16 mouse cellular contexts compared by ENCODE assay signal in genomic region chr7:125488706-125489105, GRCm38 (mm10). TPM values are rescaled to one million over a fixed set of nuclear protein-coding genes. Genes with fewer than 3 reads are reported as not detected.
DNase-seq lines count a peak whose midpoint lies in the region; ATAC-seq and TF ChIP-seq lines count a peak whose summit lies in the region.
"Had no signal": no experiment of that assay in that cellular context is flagged by ENCODE, and none has a peak within 500 bp of the region (broad histone marks: within the 10 kb centered on the region; RNA-seq: fewer than 3 reads in every experiment).

No protein-coding gene starts in this region.

- peak overlapping the region; percentile 37; the same call in 1 of the 2 replicates for H3K9ac ChIP-seq in forebrain, embryonic 13.5 days
- H3K9ac ChIP-seq in liver, embryonic 14.5 days (replicated peaks), result no peak overlapping the region
- H3K9ac ChIP-seq in liver, embryonic 15.5 days, result no peak overlapping the region
- H3K9ac ChIP-seq: hindbrain, embryonic 15.5 days; kidney, embryonic 15.5 days; midbrain, embryonic 15.5 days had no signal

- no peak overlapping the region for H3K4me2 ChIP-seq in forebrain, embryonic 13.5 days
- H3K4me2 ChIP-seq in liver, embryonic 14.5 days (ENCODE audit: low read depth), result peak overlapping the region; percentile 52
- peak overlapping the region; percentile 2; the same call in 1 of the 2 replicates for H3K4me2 ChIP-seq in liver, embryonic 15.5 days
- H3K4me2 ChIP-seq: hindbrain, embryonic 15.5 days; kidney, embryonic 15.5 days; midbrain, embryonic 15.5 days had no signal

- peaks cover 28% of the 10 kb centered on the region for H3K36me3 ChIP-seq in forebrain, embryonic 13.5 days (ENCODE audit: poor library complexity, severe bottlenecking)
- H3K36me3 ChIP-seq in forebrain, embryonic 10.5 days (replicated peaks), result peaks cover 28% of the 10 kb centered on the region
- H3K36me3 ChIP-seq in liver, embryonic 14.5 days (replicated peaks; ENCODE audit: control insufficient read depth, insufficient read depth, low read depth), result peaks cover 6% of the 10 kb centered on the region
- peaks cover 29% of the 10 kb centered on the region for H3K36me3 ChIP-seq in liver, embryonic 15.5 days (replicated peaks)
- H3K36me3 ChIP-seq: midbrain, embryonic 15.5 days had no signal

- DNase-seq in forebrain, embryonic 10.5 days (ENCODE audit: extremely low spot score, low spot score), result no peak
- no peak for DNase-seq in liver, embryonic 14.5 days (ENCODE audit: low read depth in 3 of 3, low spot score in 3 of 3)
- DNase-seq in liver, result no peak
- DNase-seq in CD4-positive helper T cell, adult 2 months (ENCODE audit: low read depth, low spot score), result peak; percentile 91
- DNase-seq in adrenal gland, adult 2 months, result no peak
- DNase-seq in layer of hippocampus, postnatal 10 days (ENCODE audit: low spot score in 2 of 2), result no peak
- DNase-seq: cerebellum, adult 11-12 months; gastrocnemius, postnatal 10 days had no signal

- no peak for TF ChIP-seq EP300 in liver, embryonic 14.5 days (IDR thresholded peaks at IDR 0.05; ENCODE audit: low read depth)

- no peaks in the 10 kb centered on the region for H3K27me3 ChIP-seq in forebrain, embryonic 13.5 days
- H3K27me3 ChIP-seq in forebrain, embryonic 10.5 days (ENCODE audit: poor library complexity, severe bottlenecking), result no peaks in the 10 kb centered on the region
- H3K27me3 ChIP-seq in liver, embryonic 14.5 days (ENCODE audit: control insufficient read depth, insufficient read depth, low read length), result no peaks in the 10 kb centered on the region
- H3K27me3 ChIP-seq in liver, embryonic 15.5 days, result no peaks in the 10 kb centered on the region
- H3K27me3 ChIP-seq: hindbrain, embryonic 15.5 days; kidney, embryonic 15.5 days; midbrain, embryonic 15.5 days had no signal

- TF ChIP-seq CTCF in liver, embryonic 14.5 days (IDR thresholded peaks at IDR 0.05; ENCODE audit: low read depth), result no peak

- no peak for ATAC-seq in forebrain, embryonic 13.5 days
- ATAC-seq in liver, embryonic 14.5 days (ENCODE audit: insufficient read depth), result no peak
- no peak for ATAC-seq in liver, embryonic 15.5 days (ENCODE audit: insufficient read depth)
- ATAC-seq: midbrain, embryonic 15.5 days had no signal

- 82% methylated on average over 6 of the region's 6 CpGs for WGBS in forebrain, embryonic 13.5 days
- 87% methylated on average over 6 of the region's 6 CpGs for WGBS in forebrain, embryonic 10.5 days
- 65% methylated on average over 6 of the region's 6 CpGs for WGBS in liver, embryonic 14.5 days (ENCODE audit: insufficient replicate concordance)
- 76% methylated on average over 6 of the region's 6 CpGs for WGBS in liver, embryonic 15.5 days (ENCODE audit: insufficient replicate concordance)

- H3K4me3 ChIP-seq in forebrain, embryonic 13.5 days, result no peak overlapping the region
- no peak overlapping the region for H3K4me3 ChIP-seq in forebrain, embryonic 10.5 days
- no peak overlapping the region for H3K4me3 ChIP-seq in liver, embryonic 14.5 days (ENCODE audit: insufficient read depth in 1 of 2, low read depth in 2 of 2, low read length in 2 of 2)
- no peak overlapping the region for H3K4me3 ChIP-seq in liver, embryonic 15.5 days (replicated peaks)
- H3K4me3 ChIP-seq: heart, embryonic 10.5 days; hindbrain, embryonic 15.5 days; kidney, embryonic 15.5 days; layer of hippocampus, adult 2 months; midbrain, embryonic 15.5 days had no signal

- no peak overlapping the region for H3K27ac ChIP-seq in forebrain, embryonic 13.5 days
- no peak overlapping the region for H3K27ac ChIP-seq in forebrain, embryonic 10.5 days
- peak overlapping the region; percentile 31; the same call in 1 of the 2 replicates for H3K27ac ChIP-seq in liver, embryonic 14.5 days
- H3K27ac ChIP-seq in liver, embryonic 15.5 days (replicated peaks), result peak overlapping the region; percentile 21; the same call in 1 of the 2 replicates
- H3K27ac ChIP-seq: kidney, embryonic 15.5 days; layer of hippocampus, adult 2 months; macrophage; midbrain, embryonic 15.5 days had no signal

- H3K9me3 ChIP-seq in forebrain, embryonic 13.5 days (replicated peaks), result no peaks in the 10 kb centered on the region
- no peaks in the 10 kb centered on the region for H3K9me3 ChIP-seq in forebrain, embryonic 10.5 days
- no peaks in the 10 kb centered on the region for H3K9me3 ChIP-seq in liver, embryonic 14.5 days (ENCODE audit: control insufficient read depth, low read length)
- H3K9me3 ChIP-seq in liver, embryonic 15.5 days (replicated peaks), result no peaks in the 10 kb centered on the region
- H3K9me3 ChIP-seq: heart, embryonic 10.5 days; hindbrain, embryonic 15.5 days; kidney, embryonic 15.5 days; midbrain, embryonic 15.5 days had no signal

- peaks cover 19% of the 10 kb centered on the region for H3K4me1 ChIP-seq in forebrain, embryonic 13.5 days
- peaks cover 32% of the 10 kb centered on the region for H3K4me1 ChIP-seq in forebrain, embryonic 10.5 days
- H3K4me1 ChIP-seq in liver, embryonic 14.5 days (replicated peaks; ENCODE audit: control insufficient read depth in 2 of 2, insufficient read depth in 2 of 2, low read length in 1 of 2), result peaks cover 43 to 64% of the 10 kb centered on the region in 2 experiments
- H3K4me1 ChIP-seq in liver, embryonic 15.5 days (replicated peaks), result peaks cover 81% of the 10 kb centered on the region

RNA-seq across cellular contexts. Expression of gene Nsmce1, which starts 2.7 kb away (rescaled TPM):
- 137 TPM in 2 replicates for polyA plus RNA-seq in forebrain, embryonic 13.5 days (2015; fragmentation: Nextera tagmentation; extraction: Ambion mirVana)
- 123 TPM in 2 replicates for polyA plus RNA-seq in forebrain, embryonic 10.5 days (2016; fragmentation: Nextera tagmentation; extraction: Ambion mirVana)
- 27.5 and 42.3 TPM in 2 replicates for polyA plus RNA-seq in liver, embryonic 14.5 days (2012; rRNA removed)
- 90.1 and 92.5 TPM in 2 replicates for polyA plus RNA-seq in liver, embryonic 14.5 days (2014; fragmentation: Nextera tagmentation; extraction: Ambion mirVana)
- 73.8 and 75.2 TPM in 2 replicates for polyA plus RNA-seq in liver, embryonic 15.5 days (2015; fragmentation: Nextera tagmentation; extraction: Ambion mirVana)
- total RNA-seq in adrenal gland, adult 2 months (2021), result 10 to 100 TPM; 35.0 to 50.0 TPM
- 46.7 and 50.8 TPM in 2 replicates for polyA plus RNA-seq in adrenal gland, adult 2 months (2012; rRNA removed)
- 10 to 100 TPM; 25.6 to 28.9 TPM for total RNA-seq in layer of hippocampus, postnatal 10 days (2021)

RNA-seq across cellular contexts. Expression of gene Kdm8, which starts 44.2 kb away (rescaled TPM):
- polyA plus RNA-seq in forebrain, embryonic 13.5 days (2015; fragmentation: Nextera tagmentation; extraction: Ambion mirVana), result 8.4 TPM in 2 replicates
- 14.5 and 15.6 TPM in 2 replicates for polyA plus RNA-seq in forebrain, embryonic 10.5 days (2016; fragmentation: Nextera tagmentation; extraction: Ambion mirVana)
- 5.7 and 6.1 TPM in 2 replicates for polyA plus RNA-seq in liver, embryonic 14.5 days (2012; rRNA removed)
- polyA plus RNA-seq in liver, embryonic 14.5 days (2014; fragmentation: Nextera tagmentation; extraction: Ambion mirVana), result 4.7 and 6.4 TPM in 2 replicates
- polyA plus RNA-seq in liver, embryonic 15.5 days (2015; fragmentation: Nextera tagmentation; extraction: Ambion mirVana), result 6.3 and 6.5 TPM in 2 replicates
- total RNA-seq in adrenal gland, adult 2 months (2021), result 1 to 10 TPM; 3.2 to 4.7 TPM
- polyA plus RNA-seq in adrenal gland, adult 2 months (2012; rRNA removed), result 3.9 and 4.2 TPM in 2 replicates
- total RNA-seq in layer of hippocampus, postnatal 10 days (2021), result 1 to 10 TPM; 3.3 to 3.9 TPM

Comparison
In these comparisons a context has a peak if more than half of its experiments do, and no peak if none do; other contexts are left out.
1. H3K27ac ChIP-seq: peak in liver, embryonic 14.5 days (single experiment) and liver, embryonic 15.5 days (single experiment); none in forebrain, embryonic 13.5 days (single experiment) and forebrain, embryonic 10.5 days (single experiment).